Mouse (Mus musculus) neural tube, embryonic 12.5 days (tissue): ENCODE measurements around the gene Tsku. TPM values are rescaled to one million over a fixed set of nuclear protein-coding genes. Genes with fewer than 3 reads are reported as not detected.

Experiments used
- polyA plus RNA-seq: library from polyadenylated mRNA; unstranded; fragments of >200 nt; fragmentation: Nextera tagmentation; extraction: Ambion mirVana; gene quantifications from 2 replicates; pipeline ENCODE4 v1.2.1, GENCODE M21; 2016

Tsku gene
- polyA plus RNA-seq, 1 experiment from 2014 or later, result 8.3 TPM

Other genes starting within 250 kb of the Tsku start
- 15.1 and 15.8 TPM in 2 replicates for gene Myo7a, start 241.8 kb downstream of the Tsku start, polyA plus RNA-seq
- 0.45 and 0.68 TPM in 2 replicates for gene Omp, start 215.8 kb downstream of the Tsku start, polyA plus RNA-seq
- 13.9 and 16.0 TPM in 2 replicates for gene Capn5, start 183.1 kb downstream of the Tsku start, polyA plus RNA-seq
- 0.08 and 0.18 TPM in 2 replicates for gene B3gnt6, start 161.8 kb downstream of the Tsku start, polyA plus RNA-seq
- 15.8 and 20.0 TPM in 2 replicates for gene Acer3, start 40.1 kb downstream of the Tsku start, polyA plus RNA-seq
- not detected in 2 replicates for gene Gucy2d, start 79.1 kb upstream of the Tsku start, polyA plus RNA-seq
- 3.9 and 5.7 TPM in 2 replicates for gene Lrrc32, start 128.0 kb upstream of the Tsku start, polyA plus RNA-seq